Comparison of ENCODE assay signal across 15 mouse cellular contexts in genomic region chr12:79579837-79580236, GRCm38 (mm10).
DNase-seq lines count a peak whose midpoint lies in the region; ATAC-seq and TF ChIP-seq lines count a peak whose summit lies in the region.
"Had no signal": no experiment of that assay in that cellular context is flagged by ENCODE, and none has a peak within 500 bp of the region (broad histone marks: within the 10 kb centered on the region; RNA-seq: fewer than 3 reads in every experiment).

No protein-coding gene starts in this region.

- TF ChIP-seq EP300 in heart, adult 2 months (IDR thresholded peaks at IDR 0.05; ENCODE audit: insufficient read depth, low read depth, low read length): no peak
- TF ChIP-seq EP300 in CH12.LX (IDR thresholded peaks at IDR 0.05; ENCODE audit: low read length): no peak

- peak overlapping the region; percentile 26 for H3K27ac ChIP-seq in heart, adult 2 months
- H3K27ac ChIP-seq in CH12.LX (ENCODE audit: insufficient read depth, low read depth): no peak overlapping the region
- peak overlapping the region; percentile 24; the same call in 1 of the 2 replicates for H3K27ac ChIP-seq in limb, embryonic 15.5 days
- H3K27ac ChIP-seq: forebrain, embryonic 12.5 days; hindbrain, embryonic 12.5 days; liver, embryonic 12.5 days had no signal

- H3K27me3 ChIP-seq in heart, adult 2 months (ENCODE audit: control insufficient read depth, insufficient read depth, low read length): no peaks in the 10 kb centered on the region
- H3K27me3 ChIP-seq in CH12.LX (replicated peaks): no peaks in the 10 kb centered on the region
- no peaks in the 10 kb centered on the region for H3K27me3 ChIP-seq in limb, embryonic 15.5 days
- H3K27me3 ChIP-seq: forebrain, embryonic 12.5 days; hindbrain, embryonic 12.5 days; liver, embryonic 12.5 days had no signal

- no peak overlapping the region for H3K9ac ChIP-seq in heart, adult 2 months (ENCODE audit: low read depth, low read length)
- no peak overlapping the region for H3K9ac ChIP-seq in CH12.LX (ENCODE audit: insufficient read depth, low read depth)
- no peak overlapping the region for H3K9ac ChIP-seq in limb, embryonic 15.5 days
- H3K9ac ChIP-seq: forebrain, embryonic 12.5 days; hindbrain, embryonic 12.5 days; liver, embryonic 12.5 days had no signal

- H3K79me2 ChIP-seq in heart, adult 2 months (replicated peaks; ENCODE audit: control insufficient read depth, insufficient read depth, low read length): no peaks in the 10 kb centered on the region
- H3K79me2 ChIP-seq in CH12.LX (replicated peaks; ENCODE audit: control insufficient read depth, extremely low read depth, insufficient read depth, poor library complexity, severe bottlenecking): no peaks in the 10 kb centered on the region

- H3K4me2 ChIP-seq in CH12.LX (ENCODE audit: insufficient read depth, low read depth, poor library complexity, severe bottlenecking): peak overlapping the region; percentile 36
- no peak overlapping the region for H3K4me2 ChIP-seq in limb, embryonic 15.5 days
- H3K4me2 ChIP-seq: forebrain, embryonic 12.5 days; hindbrain, embryonic 12.5 days; liver, embryonic 12.5 days had no signal

- H3K4me3 ChIP-seq in heart, adult 2 months: no peak overlapping the region
- no peak overlapping the region for H3K4me3 ChIP-seq in CH12.LX (replicated peaks in 1 of 3; ENCODE audit: low read depth in 2 of 3, low read length in 2 of 3, poor library complexity in 1 of 3)
- no peak overlapping the region for H3K4me3 ChIP-seq in limb, embryonic 15.5 days
- H3K4me3 ChIP-seq: forebrain, embryonic 12.5 days; hindbrain, embryonic 12.5 days; liver, embryonic 12.5 days had no signal

- H3K36me3 ChIP-seq in heart, adult 2 months (ENCODE audit: control insufficient read depth, insufficient read depth, low read length): no peaks in the 10 kb centered on the region
- no peaks in the 10 kb centered on the region for H3K36me3 ChIP-seq in CH12.LX (replicated peaks in 1 of 2; ENCODE audit: control insufficient read depth in 1 of 2, insufficient read depth in 1 of 2, low read length in 1 of 2)
- H3K36me3 ChIP-seq in limb, embryonic 15.5 days: no peaks in the 10 kb centered on the region
- H3K36me3 ChIP-seq: forebrain, embryonic 12.5 days; hindbrain, embryonic 12.5 days; liver, embryonic 12.5 days had no signal

- H3K4me1 ChIP-seq in heart, adult 2 months (ENCODE audit: control insufficient read depth, insufficient read depth, low read length): peaks cover 3% of the 10 kb centered on the region
- no peaks in the 10 kb centered on the region for H3K4me1 ChIP-seq in CH12.LX (ENCODE audit: control insufficient read depth in 1 of 2, insufficient read depth in 2 of 2)
- 0 out of 2 replicates have a peak, but pooled peaks cover 5% of the 10 kb centered on the region for H3K4me1 ChIP-seq in limb, embryonic 15.5 days
- H3K4me1 ChIP-seq: forebrain, embryonic 12.5 days; hindbrain, embryonic 12.5 days; liver, embryonic 12.5 days had no signal

- no peak for ATAC-seq in limb, embryonic 15.5 days (ENCODE audit: insufficient number of reproducible peaks, low FRiP score, low TSS enrichment, low read depth)
- ATAC-seq: intestine, postnatal 0 days; liver, embryonic 12.5 days; midbrain, embryonic 16.5 days had no signal

- intact Hi-C loops in heart, adult 2 months (cut with DNase I): no loop called here

- no peak for TF ChIP-seq RAD21 in CH12.LX (IDR thresholded peaks at IDR 0.05; ENCODE audit: low read depth, low read length)

- WGBS in heart, adult 2 months: 60% methylated on average over 6 of the region's 6 CpGs
- WGBS in limb, embryonic 15.5 days: 81% methylated on average over 6 of the region's 6 CpGs

- no peak for TF ChIP-seq CTCF in heart, adult 2 months (IDR thresholded peaks at IDR 0.05)
- no peak for TF ChIP-seq CTCF in CH12.LX (conservative IDR thresholded peaks at IDR 0.05 in 1 of 2, IDR thresholded peaks at IDR 0.05 in 1 of 2; ENCODE audit: low read depth in 2 of 2, low read length in 2 of 2)

- DNase-seq in heart, adult 2 months: peak in 1 of 2 experiments; percentile 20
- no peak for DNase-seq in heart, adult 11 months
- DNase-seq in 3134 (ENCODE audit: extremely low read depth, insufficient read length, low spot score) (peak; percentile 62), CH12.LX (ENCODE audit: extremely low read depth) (no peak)
- DNase-seq in thymus, postnatal 4 days: no peak
- no peak for DNase-seq in cerebellum, adult 9-11 months
- DNase-seq: adrenal gland, postnatal 36 days; kidney, postnatal 10 days; layer of hippocampus, adult 9-11 months had no signal

- dilution Hi-C loops in CH12.LX (cut with MboI; ENCODE audit: extremely low pct_ligation_motif_present, extremely low pct_unique_long_range_greater_than_20kb, low sequenced_read_pairs): no loop called here

- no peaks in the 10 kb centered on the region for H3K9me3 ChIP-seq in CH12.LX (replicated peaks; ENCODE audit: low read length)
- H3K9me3 ChIP-seq in limb, embryonic 15.5 days: no peaks in the 10 kb centered on the region
- H3K9me3 ChIP-seq: forebrain, embryonic 12.5 days; hindbrain, embryonic 12.5 days; liver, embryonic 12.5 days had no signal

- in situ Hi-C loops in CH12.LX (cut with MboI; ENCODE audit: low pct_ligation_motif_present, low pct_unique_long_range_greater_than_20kb, low sequenced_read_pairs): no loop called here

- no peak for TF ChIP-seq POLR2A in heart, adult 2 months (IDR thresholded peaks at IDR 0.05; ENCODE audit: insufficient read depth, low read depth, low read length)
- no peak for TF ChIP-seq POLR2A in CH12.LX (IDR thresholded peaks at IDR 0.05; ENCODE audit: low read depth, low read length)

TF ChIP-seq in CH12.LX, 34 proteins besides CTCF, POLR2A, EP300 and RAD21:
- TF ChIP-seq ZKSCAN1 (IDR thresholded peaks at IDR 0.05; ENCODE audit: borderline replicate concordance, low read depth, low read length) (no peak), E2F4 (IDR thresholded peaks at IDR 0.05; ENCODE audit: insufficient replicate concordance, low read depth, low read length) (no peak), TCF12 (IDR thresholded peaks at IDR 0.05; ENCODE audit: low read depth, low read length) (no peak), SIN3A (IDR thresholded peaks at IDR 0.05; ENCODE audit: low read length) (no peak), NRF1 (IDR thresholded peaks at IDR 0.05; ENCODE audit: low read depth, low read length) (no peak), BHLHE40 (IDR thresholded peaks at IDR 0.05; ENCODE audit: low read depth, low read length) (no peak), MAX (IDR thresholded peaks at IDR 0.05; ENCODE audit: low read length) (no peak), RCOR1 (conservative IDR thresholded peaks at IDR 0.05; ENCODE audit: low read depth, low read length) (no peak), NELFE (IDR thresholded peaks at IDR 0.05; ENCODE audit: low read depth, low read length) (no peak), MXI1 (IDR thresholded peaks at IDR 0.05; ENCODE audit: low read depth, low read length) (no peak), MAFK (IDR thresholded peaks at IDR 0.05; ENCODE audit: insufficient replicate concordance, low read length) (no peak), ZC3H11A (IDR thresholded peaks at IDR 0.05; ENCODE audit: low read depth, low read length) (no peak), CHD2 (IDR thresholded peaks at IDR 0.05; ENCODE audit: low read length) (no peak), JUND (conservative IDR thresholded peaks at IDR 0.05; ENCODE audit: low read depth, low read length) (no peak), HCFC1 (IDR thresholded peaks at IDR 0.05; ENCODE audit: low read depth, low read length) (no peak), MEF2A (IDR thresholded peaks at IDR 0.05; ENCODE audit: borderline replicate concordance, low read depth, low read length) (no peak), JUN (IDR thresholded peaks at IDR 0.05; ENCODE audit: insufficient read depth, low read depth, low read length) (no peak), ZNF384 (IDR thresholded peaks at IDR 0.05; ENCODE audit: low read depth, low read length) (no peak), MYC (IDR thresholded peaks at IDR 0.05; ENCODE audit: low read depth, low read length) (no peak)
